ENCODE assay signal across 19 mouse cellular contexts in the genomic region with DNA sequence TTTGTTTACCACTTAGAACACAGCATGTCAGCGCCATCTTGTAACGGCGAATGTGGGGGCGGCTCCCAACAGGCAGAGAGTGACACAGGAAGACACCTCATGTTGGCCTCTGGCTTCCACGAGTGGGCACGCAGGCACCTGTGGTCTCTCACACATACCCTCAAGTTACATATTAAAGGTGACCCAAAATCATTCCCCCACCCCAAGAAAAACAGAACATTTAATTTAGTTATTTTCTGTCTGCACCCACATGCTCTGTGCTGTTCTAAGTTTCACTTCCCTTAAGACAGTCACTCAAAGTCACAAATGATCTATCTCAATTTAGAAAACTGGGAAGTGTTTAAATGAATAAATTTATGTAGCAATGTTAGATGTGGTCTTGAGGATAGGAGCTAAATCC.
DNase-seq lines count a peak whose midpoint lies in the region; ATAC-seq and TF ChIP-seq lines count a peak whose summit lies in the region.
"Had no signal": no experiment of that assay in that cellular context is flagged by ENCODE, and none has a peak within 500 bp of the region (broad histone marks: within the 10 kb centered on the region; RNA-seq: fewer than 3 reads in every experiment).

No protein-coding gene starts in this region.

- no peaks in the 10 kb centered on the region for H3K79me2 ChIP-seq in liver, adult 2 months (ENCODE audit: control insufficient read depth, insufficient read depth, low read length)
- H3K79me2 ChIP-seq in macrophage (ENCODE audit: inconsistent target): peaks cover 30% of the 10 kb centered on the region; the same call in 1 of the 2 replicates

- ATAC-seq in liver, postnatal 0 days: no peak
- peak; percentile 58; the same call in 1 of the 2 replicates for ATAC-seq in neutrophil, adult 5-6 weeks (ENCODE audit: extremely low read depth, insufficient number of reproducible peaks, low FRiP score, poor library complexity, severe bottlenecking)
- ATAC-seq in midbrain, embryonic 14.5 days (ENCODE audit: low FRiP score, low TSS enrichment): no peak
- no peak for ATAC-seq in megakaryocyte-erythroid progenitor cell, adult 5-6 weeks (replicated peaks; ENCODE audit: low FRiP score, low TSS enrichment, poor library complexity, severe bottlenecking)
- ATAC-seq: forebrain, embryonic 15.5 days; hindbrain, postnatal 0 days had no signal

- peak; percentile 16 for DNase-seq in liver, adult 2 months (ENCODE audit: extremely low read depth, low read depth, low spot score)
- DNase-seq in liver, postnatal 0 days: no peak
- DNase-seq in midbrain, embryonic 14.5 days: no peak
- no peak for DNase-seq in spleen, postnatal 4 days (ENCODE audit: low spot score in 2 of 2)
- DNase-seq: adrenal gland, postnatal 14 days; cerebellum, adult 2 months; cerebellum, postnatal 14 days; gastrocnemius, postnatal 14 days; heart, postnatal 10 days had no signal

- TF ChIP-seq EP300 in liver, postnatal 0 days (IDR thresholded peaks at IDR 0.05; ENCODE audit: low read depth): no peak

- H3K27ac ChIP-seq in liver, adult 2 months (replicated peaks; ENCODE audit: insufficient read depth, low read depth, low read length): no peak overlapping the region
- no peak overlapping the region for H3K27ac ChIP-seq in liver, postnatal 0 days (ENCODE audit: low read depth)
- H3K27ac ChIP-seq in bone marrow macrophage, adult 2 months (ENCODE audit: insufficient read depth, low read depth, low read length): peak overlapping the region; percentile 86
- H3K27ac ChIP-seq in macrophage: peak overlapping the region; percentile 51
- no peak overlapping the region for H3K27ac ChIP-seq in midbrain, embryonic 14.5 days (replicated peaks; ENCODE audit: low read depth, low read length)
- H3K27ac ChIP-seq: embryonic facial prominence, embryonic 12.5 days; forebrain, embryonic 15.5 days; heart, embryonic 10.5 days; hindbrain, embryonic 13.5 days; hindbrain, postnatal 0 days had no signal

- no peaks in the 10 kb centered on the region for H3K9me3 ChIP-seq in liver, postnatal 0 days (ENCODE audit: low read length)
- H3K9me3 ChIP-seq in midbrain, embryonic 14.5 days (ENCODE audit: control insufficient read depth, low read length): no peaks in the 10 kb centered on the region
- H3K9me3 ChIP-seq: embryonic facial prominence, embryonic 12.5 days; forebrain, embryonic 15.5 days; heart, embryonic 10.5 days; hindbrain, embryonic 13.5 days had no signal

- H3K4me3 ChIP-seq in liver, adult 2 months (ENCODE audit: insufficient read depth, low read depth, low read length): no peak overlapping the region
- no peak overlapping the region for H3K4me3 ChIP-seq in liver, postnatal 0 days (ENCODE audit: low read depth, low read length)
- no peak overlapping the region for H3K4me3 ChIP-seq in bone marrow macrophage, adult 2 months (ENCODE audit: insufficient read depth, low read length)
- H3K4me3 ChIP-seq in macrophage (ENCODE audit: inconsistent target): no peak overlapping the region
- H3K4me3 ChIP-seq in midbrain, embryonic 14.5 days (replicated peaks; ENCODE audit: low read depth, low read length): no peak overlapping the region
- H3K4me3 ChIP-seq: embryonic facial prominence, embryonic 12.5 days; forebrain, embryonic 15.5 days; heart, embryonic 10.5 days; hindbrain, embryonic 13.5 days had no signal

- no peak overlapping the region for H3K9ac ChIP-seq in liver, adult 2 months (ENCODE audit: low read depth, low read length)
- no peak overlapping the region for H3K9ac ChIP-seq in liver, postnatal 0 days (replicated peaks)
- no peak overlapping the region for H3K9ac ChIP-seq in midbrain, embryonic 14.5 days (replicated peaks; ENCODE audit: low read length)
- H3K9ac ChIP-seq: embryonic facial prominence, embryonic 12.5 days; forebrain, embryonic 15.5 days; hindbrain, embryonic 13.5 days had no signal

- H3K36me3 ChIP-seq in liver, adult 2 months (ENCODE audit: control insufficient read depth, insufficient read depth, low read length): no peaks in the 10 kb centered on the region
- H3K36me3 ChIP-seq in liver, postnatal 0 days (replicated peaks; ENCODE audit: insufficient read depth, low read length): no peaks in the 10 kb centered on the region
- peaks cover 5% of the 10 kb centered on the region; the same call in 1 of the 2 replicates for H3K36me3 ChIP-seq in macrophage (ENCODE audit: inconsistent target)
- no peaks in the 10 kb centered on the region for H3K36me3 ChIP-seq in midbrain, embryonic 14.5 days (ENCODE audit: control insufficient read depth, insufficient read depth, low read length)
- H3K36me3 ChIP-seq: embryonic facial prominence, embryonic 12.5 days; forebrain, embryonic 15.5 days; G1E; heart, embryonic 10.5 days; hindbrain, embryonic 13.5 days had no signal

- no peak overlapping the region for H3K4me2 ChIP-seq in liver, postnatal 0 days (ENCODE audit: low read depth, low read length)
- no peak overlapping the region for H3K4me2 ChIP-seq in midbrain, embryonic 14.5 days (ENCODE audit: low read length)
- H3K4me2 ChIP-seq: embryonic facial prominence, embryonic 12.5 days; forebrain, embryonic 15.5 days; hindbrain, embryonic 13.5 days had no signal

- no peak for TF ChIP-seq CTCF in liver, adult 2 months (IDR thresholded peaks at IDR 0.05; ENCODE audit: low read depth, low read length)
- no peak for TF ChIP-seq CTCF in liver, postnatal 0 days (IDR thresholded peaks at IDR 0.05; ENCODE audit: low read depth)
- no peak for TF ChIP-seq CTCF in bone marrow macrophage, adult 2 months (IDR thresholded peaks at IDR 0.05; ENCODE audit: low read depth, low read length)

- no peaks in the 10 kb centered on the region for H3K4me1 ChIP-seq in liver, adult 2 months (ENCODE audit: control insufficient read depth, insufficient read depth, low read length)
- H3K4me1 ChIP-seq in liver, postnatal 0 days (ENCODE audit: insufficient read depth): no peaks in the 10 kb centered on the region
- peaks cover 24% of the 10 kb centered on the region for H3K4me1 ChIP-seq in bone marrow macrophage, adult 2 months (ENCODE audit: control insufficient read depth, insufficient read depth, low read length)
- H3K4me1 ChIP-seq in midbrain, embryonic 14.5 days (ENCODE audit: control insufficient read depth, insufficient read depth, low read length): no peaks in the 10 kb centered on the region
- H3K4me1 ChIP-seq: embryonic facial prominence, embryonic 12.5 days; forebrain, embryonic 15.5 days; heart, embryonic 10.5 days; hindbrain, embryonic 13.5 days had no signal

- TF ChIP-seq POLR2A in liver, adult 2 months (IDR thresholded peaks at IDR 0.05; ENCODE audit: extremely low read depth, insufficient read depth, low read length): no peak
- TF ChIP-seq POLR2A in bone marrow macrophage, adult 2 months (IDR thresholded peaks at IDR 0.05; ENCODE audit: borderline replicate concordance, low read depth, low read length): no peak

- WGBS in liver, adult 2 months: 98% methylated on average over 6 of the region's 6 CpGs
- 90% methylated on average over 6 of the region's 6 CpGs for WGBS in liver, postnatal 0 days (ENCODE audit: insufficient replicate concordance)
- 63% methylated on average over 2 of the region's 6 CpGs for WGBS in macrophage (ENCODE audit: missing documents)
- 95% methylated on average over 6 of the region's 6 CpGs for WGBS in midbrain, embryonic 14.5 days

- H3K27me3 ChIP-seq in liver, adult 2 months (ENCODE audit: control insufficient read depth, insufficient read depth, low read length): no peaks in the 10 kb centered on the region
- no peaks in the 10 kb centered on the region for H3K27me3 ChIP-seq in liver, postnatal 0 days (ENCODE audit: insufficient read depth, low read length)
- no peaks in the 10 kb centered on the region for H3K27me3 ChIP-seq in midbrain, embryonic 14.5 days (ENCODE audit: control insufficient read depth, insufficient read depth, low read length)
- H3K27me3 ChIP-seq: embryonic facial prominence, embryonic 12.5 days; forebrain, embryonic 15.5 days; hindbrain, embryonic 13.5 days had no signal

Comparison
In these comparisons a context has a peak if more than half of its experiments do, and no peak if none do; other contexts are left out.
1. H3K27ac ChIP-seq: peak in bone marrow macrophage, adult 2 months (single experiment) and macrophage (single experiment); none in liver, adult 2 months (single experiment), liver, postnatal 0 days (single experiment) and midbrain, embryonic 14.5 days (single experiment).